Mouse (Mus musculus): Measurements from ENCODE around the gene Casp6.

- no peak for TF ChIP-seq CTCF (IDR thresholded peaks at IDR 0.05)
- no peak for TF ChIP-seq EP300 (IDR thresholded peaks at IDR 0.05; ENCODE audit: insufficient read depth, low read depth, low read length)
- no peak for TF ChIP-seq POLR2A (IDR thresholded peaks at IDR 0.05; ENCODE audit: insufficient read depth, low read depth, low read length)
Observed at GRCm38 (mm10) chr3:129948359-129948758, 47.1 kb downstream of the Casp6 start.

Data from heart, adult 2 months (tissue).